Mouse (Mus musculus): ENCODE results near the gene Hes7.

The Hes7 gene

GRCm38 (mm10) chr11:69119446-69120155 lies 603 bp upstream of the Hes7 start:
- DNase-seq: no peak

GRCm38 (mm10) chr11:69121001-69121740 lies 967 bp downstream of the Hes7 start:
- DNase-seq: no peak

- peak in 1 of 2 experiments; percentile 36 for DNase-seq
These were observed 1.6 kb downstream of the Hes7 start for GRCm38 (mm10) chr11:69121741-69122335.

- peak; percentile 80 to 85 for DNase-seq
These were observed 2.2 kb downstream of the Hes7 start, which contains the start of gene 9130213A22Rik for GRCm38 (mm10) chr11:69122336-69122951. 9130213A22Rik (minus strand) TSS chr11:69122589.

GRCm38 (mm10) chr11:69123056-69123692 lies 3.0 kb downstream of the Hes7 start:
- DNase-seq: peak; percentile 87 to 92

GRCm38 (mm10) chr11:69123693-69124497 lies 3.7 kb downstream of the Hes7 start:
- DNase-seq: peak; percentile 90 to 96

- DNase-seq: peak; percentile 67 to 75
These were observed 4.3 kb downstream of the Hes7 start for GRCm38 (mm10) chr11:69124498-69124847.

- peak; percentile 85 to 91 for DNase-seq
These were observed 5.0 kb downstream of the Hes7 start for GRCm38 (mm10) chr11:69125041-69125851.

GRCm38 (mm10) chr11:69125852-69125918 lies 5.5 kb downstream of the Hes7 start, which contains the start of gene Aloxe3:
Aloxe3 (plus strand) TSS chr11:69125896.
- no peak for DNase-seq

- DNase-seq: no peak
These were observed 5.9 kb downstream of the Hes7 start for GRCm38 (mm10) chr11:69125919-69126705.

- DNase-seq: no peak
These were observed 6.5 kb downstream of the Hes7 start for GRCm38 (mm10) chr11:69126706-69127095.

GRCm38 (mm10) chr11:69128426-69129122 lies 8.4 kb downstream of the Hes7 start:
- DNase-seq: no peak

- DNase-seq: no peak
These were observed 13.3 kb downstream of the Hes7 start for GRCm38 (mm10) chr11:69133566-69133922.

GRCm38 (mm10) chr11:69133923-69134621 lies 13.9 kb downstream of the Hes7 start:
- DNase-seq: peak in 1 of 2 experiments; percentile 28

- no peak for DNase-seq
These were observed 14.4 kb downstream of the Hes7 start for GRCm38 (mm10) chr11:69134622-69134968.

- no peak for DNase-seq
These were observed 15.2 kb downstream of the Hes7 start for GRCm38 (mm10) chr11:69135361-69135760.

- DNase-seq: no peak
These were observed 27.3 kb downstream of the Hes7 start for GRCm38 (mm10) chr11:69147546-69147945.

- no peak for DNase-seq
These were observed 28.3 kb downstream of the Hes7 start for GRCm38 (mm10) chr11:69148451-69148960.

- no peak for DNase-seq
These were observed 29.5 kb downstream of the Hes7 start for GRCm38 (mm10) chr11:69149728-69150127.

- DNase-seq: peak; percentile 33 to 68
These were observed 30.2 kb downstream of the Hes7 start for GRCm38 (mm10) chr11:69150444-69150843.
